Mouse (Mus musculus): ENCODE results near the gene Olfr47. TPM values are rescaled to one million over a fixed set of nuclear protein-coding genes. Genes with fewer than 3 reads are reported as not detected.

The Olfr47 gene
- total RNA-seq, 2 experiments from 2014 or later, result not detected

Other genes with a start within 250 kb of the Olfr47 start
- not detected for gene Olfr441, start 125.2 kb upstream of the Olfr47 start, total RNA-seq (2021)
- gene Olfr237-ps1, start 85.0 kb upstream of the Olfr47 start, total RNA-seq (2021), result under 1 TPM in 1 of 2 experiments, not detected in 1; 0.14 TPM
- gene Olfr437, start 68.2 kb upstream of the Olfr47 start, total RNA-seq (2021), result not detected
- gene Olfr13, start 59.4 kb upstream of the Olfr47 start, total RNA-seq (2021), result not detected
- gene Olfr435, start 34.4 kb upstream of the Olfr47 start, total RNA-seq (2021), result not detected
- gene Olfr434, start 18.5 kb upstream of the Olfr47 start, total RNA-seq (2021), result not detected
- gene Arhgef5, start 34.1 kb downstream of the Olfr47 start, total RNA-seq (2021), result 1 to 10 TPM; 5.8 to 6.7 TPM
- gene Nobox, start 78.0 kb downstream of the Olfr47 start, total RNA-seq (2021), result not detected

Data from left cerebral cortex, postnatal 4 days (tissue).